Mouse (Mus musculus): ENCODE data around the gene Alkbh4. TPM values are rescaled to one million over a fixed set of nuclear protein-coding genes. Genes with fewer than 3 reads are reported as not detected.

The Alkbh4 gene
- polyA plus RNA-seq, 1 experiment from 2014 or later: 22.8 TPM

Small RNAs within 50 kb of the gene (microRNA-seq; reads per million reads assigned to microRNA genes)
- gene Mir7035: 1.1 reads per million

Other genes with a start within 250 kb of the Alkbh4 start
- 13.4 and 13.9 TPM in 2 replicates for gene Hspb1, start 248.2 kb upstream of the Alkbh4 start, polyA plus RNA-seq (2015; fragmentation: Nextera tagmentation; extraction: Ambion mirVana)
- gene Ywhag, start 201.5 kb upstream of the Alkbh4 start, polyA plus RNA-seq (2015; fragmentation: Nextera tagmentation; extraction: Ambion mirVana): 845 and 866 TPM in 2 replicates
- 1.4 and 2.2 TPM in 2 replicates for gene Ssc4d, start 161.6 kb upstream of the Alkbh4 start, polyA plus RNA-seq (2015; fragmentation: Nextera tagmentation; extraction: Ambion mirVana)
- 0.17 and 0.21 TPM in 2 replicates for gene Zp3, start 156.0 kb upstream of the Alkbh4 start, polyA plus RNA-seq (2015; fragmentation: Nextera tagmentation; extraction: Ambion mirVana)
- gene Dtx2, start 141.3 kb upstream of the Alkbh4 start, polyA plus RNA-seq (2015; fragmentation: Nextera tagmentation; extraction: Ambion mirVana): 26.8 and 27.5 TPM in 2 replicates
- gene Upk3b, start 97.7 kb upstream of the Alkbh4 start, polyA plus RNA-seq (2015; fragmentation: Nextera tagmentation; extraction: Ambion mirVana): not detected in 2 replicates
- gene Upk3bl, start 81.7 kb upstream of the Alkbh4 start, polyA plus RNA-seq (2015; fragmentation: Nextera tagmentation; extraction: Ambion mirVana): not detected in 2 replicates
- 22.0 and 22.8 TPM in 2 replicates for gene Rasa4, start 52.2 kb upstream of the Alkbh4 start, polyA plus RNA-seq (2015; fragmentation: Nextera tagmentation; extraction: Ambion mirVana)
- gene Polr2j, start 19.5 kb upstream of the Alkbh4 start, polyA plus RNA-seq (2015; fragmentation: Nextera tagmentation; extraction: Ambion mirVana): 196 and 200 TPM in 2 replicates
- gene Lrwd1, start 72 bp upstream of the Alkbh4 start, polyA plus RNA-seq (2015; fragmentation: Nextera tagmentation; extraction: Ambion mirVana): 28.6 and 30.7 TPM in 2 replicates
- gene Orai2, start 34.6 kb downstream of the Alkbh4 start, polyA plus RNA-seq (2015; fragmentation: Nextera tagmentation; extraction: Ambion mirVana): 52.0 and 53.2 TPM in 2 replicates
- gene Prkrip1, start 62.8 kb downstream of the Alkbh4 start, polyA plus RNA-seq (2015; fragmentation: Nextera tagmentation; extraction: Ambion mirVana): 54.8 and 55.6 TPM in 2 replicates
- 31.4 and 33.2 TPM in 2 replicates for gene Sh2b2, start 110.4 kb downstream of the Alkbh4 start, polyA plus RNA-seq (2015; fragmentation: Nextera tagmentation; extraction: Ambion mirVana)